Mouse (Mus musculus): ENCODE data around the gene Nr6a1. TPM values are rescaled to one million over a fixed set of nuclear protein-coding genes. Genes with fewer than 3 reads are reported as not detected.

Nr6a1 gene
- polyA plus RNA-seq, 1 experiment, result 1.3 TPM

DNA sequence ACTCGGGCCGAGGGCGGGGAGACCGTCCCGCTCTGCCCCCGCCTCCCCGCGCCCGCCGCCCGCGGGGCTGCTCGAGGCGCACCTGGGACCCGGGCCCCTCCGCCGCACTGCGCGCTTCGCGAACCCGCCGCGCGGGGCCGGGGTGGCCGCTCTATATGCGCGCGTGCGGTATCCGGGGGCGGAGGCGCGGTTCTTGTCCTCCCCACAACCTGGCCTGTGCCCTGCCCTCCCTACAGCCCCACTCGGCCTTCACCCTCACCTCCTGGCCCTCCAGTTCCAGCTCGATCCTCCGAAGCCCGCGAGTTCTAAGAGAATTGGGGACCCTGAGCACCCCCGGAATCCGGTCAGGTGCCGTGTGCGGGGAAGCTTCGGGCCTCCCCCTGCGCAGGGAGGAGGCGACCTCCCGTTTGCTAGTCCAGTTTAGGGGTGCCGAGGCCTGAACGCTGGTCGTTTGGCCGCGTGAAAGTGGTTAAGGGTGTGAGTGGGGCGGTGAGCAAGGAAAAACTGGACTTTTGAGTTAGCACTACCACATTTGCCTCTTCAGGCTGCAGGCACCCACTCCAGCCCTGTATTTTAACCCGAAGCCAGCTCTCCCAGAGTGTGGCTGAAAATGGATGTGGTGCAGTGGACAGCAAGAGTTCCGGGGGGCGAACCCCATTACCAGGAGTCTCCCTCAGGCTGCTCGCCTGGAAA is 215.3 kb downstream of the Nr6a1 start:
- no peaks in the 10 kb centered on the region for H3K36me3 ChIP-seq (ENCODE audit: control insufficient read depth, insufficient read depth, low read length)
- H3K4me1 ChIP-seq (ENCODE audit: control insufficient read depth, insufficient read depth, insufficient read length), result no peaks in the 10 kb centered on the region
- 12% methylated on average over 53 of the region's 58 CpGs for WGBS
- no peak for DNase-seq (ENCODE audit: low read depth in 1 of 2, low spot score in 2 of 2)
- TF ChIP-seq CTCF (IDR thresholded peaks at IDR 0.05; ENCODE audit: extremely low read depth, insufficient read depth, insufficient read length, insufficient replicate concordance) (no peak), POLR2A (IDR thresholded peaks at IDR 0.05; ENCODE audit: low read depth, low read length) (no peak)
- peaks cover 21% of the 10 kb centered on the region for H3K27me3 ChIP-seq (ENCODE audit: control insufficient read depth, insufficient read depth, low read length)
- peak overlapping the region; percentile 7; the same call in 1 of the 2 replicates for H3K4me3 ChIP-seq (ENCODE audit: extremely low read depth, insufficient read depth, insufficient read length)
- H3K27ac ChIP-seq (ENCODE audit: insufficient read depth, low read length), result no peak overlapping the region

GRCm38 (mm10) chr2:38711421-38711861 is 216.0 kb downstream of the Nr6a1 start:
- Histone ChIP-seq H3K4me1 (ENCODE audit: control insufficient read depth, insufficient read depth, insufficient read length) (no peaks in the 10 kb centered on the region), H3K4me3 (ENCODE audit: extremely low read depth, insufficient read depth, insufficient read length) (peak overlapping the region; percentile 11), H3K36me3 (ENCODE audit: control insufficient read depth, insufficient read depth, low read length) (no peaks in the 10 kb centered on the region), H3K27me3 (ENCODE audit: control insufficient read depth, insufficient read depth, low read length) (peaks cover 21% of the 10 kb centered on the region), H3K27ac (ENCODE audit: insufficient read depth, low read length) (no peak overlapping the region; the same call in 1 of the 2 replicates)
- WGBS, result 5% methylated on average over 39 of the region's 40 CpGs
- DNase-seq (ENCODE audit: low read depth in 1 of 2, low spot score in 2 of 2), result no peak
- TF ChIP-seq POLR2A (IDR thresholded peaks at IDR 0.05; ENCODE audit: low read depth, low read length), result no peak
- TF ChIP-seq CTCF (IDR thresholded peaks at IDR 0.05; ENCODE audit: extremely low read depth, insufficient read depth, insufficient read length, insufficient replicate concordance), result no peak

- peaks cover 21% of the 10 kb centered on the region for H3K27me3 ChIP-seq (ENCODE audit: control insufficient read depth, insufficient read depth, low read length)
- H3K36me3 ChIP-seq (ENCODE audit: control insufficient read depth, insufficient read depth, low read length), result no peaks in the 10 kb centered on the region
- TF ChIP-seq CTCF (IDR thresholded peaks at IDR 0.05; ENCODE audit: extremely low read depth, insufficient read depth, insufficient read length, insufficient replicate concordance) (no peak), POLR2A (IDR thresholded peaks at IDR 0.05; ENCODE audit: low read depth, low read length) (no peak)
- no peak overlapping the region for H3K27ac ChIP-seq (ENCODE audit: insufficient read depth, low read length)
- DNase-seq (ENCODE audit: low read depth in 1 of 2, low spot score in 2 of 2), result no peak
- WGBS, result 6% methylated on average over 75 of the region's 75 CpGs
- no peaks in the 10 kb centered on the region for H3K4me1 ChIP-seq (ENCODE audit: control insufficient read depth, insufficient read depth, insufficient read length)
- no peak overlapping the region; the same call in 1 of the 2 replicates for H3K4me3 ChIP-seq (ENCODE audit: extremely low read depth, insufficient read depth, insufficient read length)
These were observed 216.9 kb downstream of the Nr6a1 start for GRCm38 (mm10) chr2:38710304-38711241.

DNA sequence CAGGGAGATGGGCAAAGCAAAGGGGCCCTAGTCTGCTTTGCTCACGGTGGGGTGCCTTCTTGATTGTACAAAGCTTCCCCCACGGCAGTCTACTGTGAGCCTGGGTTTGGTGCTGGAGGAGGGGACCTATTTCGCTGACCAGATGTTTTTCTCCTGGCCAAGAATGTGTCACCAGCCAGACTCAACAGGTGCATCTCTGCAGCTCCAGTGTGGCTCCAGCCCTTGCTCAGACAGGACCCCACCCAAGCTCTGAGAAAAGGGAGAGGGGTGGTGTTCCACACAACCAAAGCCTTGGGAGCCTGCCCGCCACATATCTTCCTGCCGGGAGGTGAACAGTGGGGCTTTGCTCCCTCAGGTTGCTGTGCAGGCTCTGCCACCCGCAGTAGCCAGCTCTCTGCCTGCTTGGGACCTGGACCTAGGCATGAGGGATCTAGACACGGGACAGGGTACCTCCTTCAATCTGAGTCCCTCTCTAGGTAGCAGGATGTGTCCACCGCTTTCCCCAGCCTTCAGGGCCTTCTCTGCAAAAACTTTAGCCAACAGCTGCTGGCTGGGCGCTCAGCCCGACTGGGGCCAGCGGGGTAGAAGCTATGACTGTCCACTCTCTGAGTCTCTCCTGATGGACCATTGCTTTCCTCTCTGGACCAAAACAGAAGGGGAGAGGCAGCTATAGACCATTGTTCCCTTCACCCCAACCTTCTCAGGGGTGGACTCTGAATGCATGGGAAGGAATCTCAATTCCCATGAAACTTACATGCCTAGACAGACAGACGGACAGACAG is 218.4 kb downstream of the Nr6a1 start:
- TF ChIP-seq POLR2A (IDR thresholded peaks at IDR 0.05; ENCODE audit: low read depth, low read length), result no peak
- TF ChIP-seq CTCF (IDR thresholded peaks at IDR 0.05; ENCODE audit: extremely low read depth, insufficient read depth, insufficient read length, insufficient replicate concordance), result no peak
- H3K4me3 ChIP-seq (ENCODE audit: extremely low read depth, insufficient read depth, insufficient read length), result no peak overlapping the region
- H3K27ac ChIP-seq (ENCODE audit: insufficient read depth, low read length), result no peak overlapping the region
- no peaks in the 10 kb centered on the region for H3K4me1 ChIP-seq (ENCODE audit: control insufficient read depth, insufficient read depth, insufficient read length)
- H3K27me3 ChIP-seq (ENCODE audit: control insufficient read depth, insufficient read depth, low read length), result peaks cover 21% of the 10 kb centered on the region
- 33% methylated on average over 12 of the region's 12 CpGs for WGBS
- DNase-seq (ENCODE audit: low read depth in 1 of 2, low spot score in 2 of 2), result no peak
- H3K36me3 ChIP-seq (ENCODE audit: control insufficient read depth, insufficient read depth, low read length), result no peaks in the 10 kb centered on the region

DNA sequence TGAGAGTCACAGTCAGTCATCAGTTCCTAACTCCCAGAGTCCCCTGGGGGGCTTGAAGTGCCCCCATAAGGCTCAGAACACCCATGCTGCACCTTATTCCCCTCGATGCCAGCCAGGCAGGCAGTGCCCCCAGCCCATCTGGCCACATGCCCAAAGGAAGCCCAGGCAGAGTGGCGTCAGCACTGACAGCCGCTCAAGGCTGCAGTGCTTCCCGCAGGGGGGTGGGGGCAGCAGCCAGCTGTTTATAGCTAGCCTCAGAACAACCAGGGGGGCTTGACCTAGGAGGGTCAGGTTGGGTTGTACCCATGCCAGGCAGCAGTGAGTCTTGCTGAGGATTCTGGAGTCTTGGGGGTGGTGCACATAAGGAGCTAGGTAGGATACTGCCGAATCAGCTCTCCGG is 220.8 kb downstream of the Nr6a1 start:
- DNase-seq (ENCODE audit: low read depth in 1 of 2, low spot score in 2 of 2), result no peak
- Histone ChIP-seq H3K27me3 (ENCODE audit: control insufficient read depth, insufficient read depth, low read length) (peaks cover 14% of the 10 kb centered on the region), H3K36me3 (ENCODE audit: control insufficient read depth, insufficient read depth, low read length) (no peaks in the 10 kb centered on the region), H3K4me3 (ENCODE audit: extremely low read depth, insufficient read depth, insufficient read length) (no peak overlapping the region), H3K27ac (ENCODE audit: insufficient read depth, low read length) (no peak overlapping the region), H3K4me1 (ENCODE audit: control insufficient read depth, insufficient read depth, insufficient read length) (no peaks in the 10 kb centered on the region)
- WGBS, result 26% methylated on average over 6 of the region's 6 CpGs
- no peak for TF ChIP-seq POLR2A (IDR thresholded peaks at IDR 0.05; ENCODE audit: low read depth, low read length)

GRCm38 (mm10) chr2:38705036-38705435 is 222.5 kb downstream of the Nr6a1 start:
- Histone ChIP-seq H3K27me3 (ENCODE audit: control insufficient read depth, insufficient read depth, low read length) (peaks cover 5% of the 10 kb centered on the region), H3K36me3 (ENCODE audit: control insufficient read depth, insufficient read depth, low read length) (no peaks in the 10 kb centered on the region), H3K4me1 (ENCODE audit: control insufficient read depth, insufficient read depth, insufficient read length) (no peaks in the 10 kb centered on the region), H3K27ac (ENCODE audit: insufficient read depth, low read length) (no peak overlapping the region), H3K4me3 (ENCODE audit: extremely low read depth, insufficient read depth, insufficient read length) (no peak overlapping the region)
- TF ChIP-seq POLR2A (IDR thresholded peaks at IDR 0.05; ENCODE audit: low read depth, low read length), result no peak
- TF ChIP-seq CTCF (IDR thresholded peaks at IDR 0.05; ENCODE audit: extremely low read depth, insufficient read depth, insufficient read length, insufficient replicate concordance), result no peak
- 68% methylated on average over 4 of the region's 4 CpGs for WGBS
- DNase-seq (ENCODE audit: low read depth in 1 of 2, low spot score in 2 of 2), result no peak
